Mouse (Mus musculus): ENCODE measurements at regions not wholly inside any gene's neighbourhood (a gene's known extent, or its start where the extent isn't known, plus 50 kb on each side); places are given as distances from the start of the nearest gene placed in this dataset.

DNA sequence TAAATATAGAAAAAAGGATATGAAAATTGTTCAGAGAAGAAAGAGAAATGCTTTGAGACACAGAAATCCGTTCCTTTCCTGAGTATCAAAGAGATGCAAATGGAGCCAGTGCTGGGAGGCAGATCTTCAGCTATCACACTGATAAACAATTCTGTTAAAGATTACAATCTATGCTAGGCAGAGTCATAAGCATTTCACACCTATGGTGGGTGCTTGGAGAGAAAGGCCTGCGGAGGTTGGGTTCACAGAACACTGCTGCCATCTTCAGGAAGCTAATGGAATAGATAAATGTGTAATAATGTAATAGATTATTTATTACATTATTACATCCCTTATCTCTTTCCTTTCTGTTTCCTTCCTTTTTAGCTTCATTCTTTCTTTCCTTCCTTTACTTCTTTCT lies 73.1 kb upstream of the Pbdc1 start:
- TF ChIP-seq CTCF (IDR thresholded peaks at IDR 0.05; ENCODE audit: low read depth), result peak; percentile 59
- no peak for TF ChIP-seq EP300 (IDR thresholded peaks at IDR 0.05; ENCODE audit: low read depth)
